Mouse (Mus musculus) brain, embryonic 14.5 days (tissue): ENCODE measurements at regions not wholly inside any gene's neighbourhood (a gene's known extent, or its start where the extent isn't known, plus 50 kb on each side); places are given as distances from the start of the nearest gene placed in this dataset.

Experiments used
- DNase-seq: peaks from one replicate; pipeline ENCODE4 v3.0.0-alpha.2; 2011; ENCODE audit warnings: low read depth
- CTCF ChIP-seq: fragments of 200-500 bp; IDR thresholded peaks from 2 replicates; pipeline ENCODE4 v1.5.1; 2012; ENCODE audit warnings: inconsistent platforms, mild to moderate bottlenecking, moderate library complexity, borderline replicate concordance; ENCODE audit not compliant: insufficient read depth, insufficient read length; ENCODE audit errors: extremely low read depth
- POLR2A ChIP-seq: fragments of 200-500 bp; IDR thresholded peaks from 2 replicates; pipeline ENCODE4 v1.6.1; 2012; ENCODE audit warnings: mild to moderate bottlenecking, inconsistent platforms, borderline replicate concordance; ENCODE audit not compliant: poor library complexity, insufficient read depth, insufficient read length, severe bottlenecking; ENCODE audit errors: extremely low read depth

DNA sequence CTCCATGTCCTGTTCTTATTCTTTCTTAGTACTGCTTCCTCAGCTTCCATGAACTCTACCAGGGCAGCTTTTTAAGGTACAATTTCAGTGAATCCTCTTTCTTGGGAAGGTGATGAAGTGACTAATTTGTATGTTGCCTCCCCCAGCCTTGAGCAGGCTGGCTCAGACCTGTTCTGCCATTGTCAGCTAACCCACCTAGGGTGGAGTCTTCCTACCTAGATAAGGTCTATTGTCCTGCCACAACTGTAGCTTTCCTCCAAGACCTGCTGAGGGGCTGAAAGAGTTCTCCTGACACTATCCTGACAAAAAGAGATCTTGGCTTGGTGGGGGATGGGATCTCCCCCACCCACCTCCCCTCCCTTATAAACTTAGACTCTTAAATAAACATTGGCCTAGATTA lies 1540.3 kb upstream of the Gm38303 start:
- no peak for TF ChIP-seq CTCF
- no peak for TF ChIP-seq POLR2A
- no peak for DNase-seq

DNA sequence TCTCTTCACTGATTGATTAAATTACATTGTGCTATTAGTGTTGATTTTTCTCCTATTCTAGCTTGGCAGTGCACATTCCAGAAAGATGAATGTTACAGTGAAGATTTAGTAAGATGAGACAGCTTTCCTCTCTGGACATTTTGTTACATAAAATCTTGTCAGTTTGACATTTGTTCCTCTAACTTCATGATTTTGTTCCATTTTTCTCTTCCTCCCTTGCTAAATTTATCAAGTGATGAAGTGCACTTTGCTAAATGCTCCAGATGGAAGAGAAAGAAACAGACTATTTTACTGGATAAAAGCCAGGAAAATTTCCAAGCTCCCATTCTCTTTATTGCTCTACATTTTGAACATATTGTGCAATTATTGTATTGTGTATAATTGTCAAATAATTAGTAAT lies 1533.9 kb upstream of the Gm38303 start:
- TF ChIP-seq POLR2A (no peak), CTCF (no peak)
- DNase-seq, result peak; percentile 26
